Mouse (Mus musculus) gastrocnemius, postnatal 25 days (tissue): Measurements from ENCODE around the gene Cytip. TPM values are rescaled to one million over a fixed set of nuclear protein-coding genes. Genes with fewer than 3 reads are reported as not detected.

Source experiments
- DNase-seq: peaks from one replicate; pipeline ENCODE4 v3.0.0; 2022
- long read RNA-seq, 2 experiments: library from polyadenylated mRNA; stranded (forward); transcript quantifications; one replicate each; pipeline ENCODE4 v2.0.0; 2021
- total RNA-seq, 2 experiments: library from RNA; stranded (reverse); gene quantifications; 1 replicate in 1 of 2; 2 replicates in 1 of 2; pipeline ENCODE4 v1.2.3; 2021

Cytip gene
- under 1 TPM; 0.31 to 0.35 TPM for total RNA-seq
- long read RNA-seq, experiment 1 = 0 reads
- long read RNA-seq, experiment 2 = 0 reads

DNA sequence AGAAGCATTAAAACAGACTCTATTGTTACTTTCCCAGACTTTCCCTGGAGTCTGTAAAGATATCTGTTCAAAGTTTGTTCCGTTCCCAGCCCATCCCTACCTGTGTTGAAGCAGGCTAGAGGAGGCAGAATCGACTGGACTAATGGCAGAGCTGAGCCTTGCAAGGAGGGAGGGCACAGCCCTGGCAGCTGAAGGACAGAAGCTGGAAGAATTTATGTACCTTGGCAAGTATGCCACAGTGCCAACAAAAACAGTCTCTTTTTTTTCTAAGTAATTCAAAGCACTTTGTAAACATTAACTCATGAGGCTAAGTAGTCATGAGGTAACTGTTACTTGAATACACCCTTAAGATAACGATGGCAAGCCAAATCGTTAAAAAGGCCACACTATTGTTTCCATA is at the start of gene Cytip:
Gene Cytip (minus strand): TSS at position 187 of the 400 bp plus-strand sequence.
- no peak for DNase-seq

GRCm38 (mm10) chr2:58240639-58241038 is 45.3 kb upstream of the Cytip start:
- no peak for DNase-seq

- DNase-seq = no peak
Observed at GRCm38 (mm10) chr2:58237487-58237886, 42.2 kb upstream of the Cytip start.

- no peak for DNase-seq
Observed at GRCm38 (mm10) chr2:58199442-58199841, 4.1 kb upstream of the Cytip start.

- DNase-seq = no peak
Observed at GRCm38 (mm10) chr2:58196880-58197279, 1.5 kb upstream of the Cytip start.

DNA sequence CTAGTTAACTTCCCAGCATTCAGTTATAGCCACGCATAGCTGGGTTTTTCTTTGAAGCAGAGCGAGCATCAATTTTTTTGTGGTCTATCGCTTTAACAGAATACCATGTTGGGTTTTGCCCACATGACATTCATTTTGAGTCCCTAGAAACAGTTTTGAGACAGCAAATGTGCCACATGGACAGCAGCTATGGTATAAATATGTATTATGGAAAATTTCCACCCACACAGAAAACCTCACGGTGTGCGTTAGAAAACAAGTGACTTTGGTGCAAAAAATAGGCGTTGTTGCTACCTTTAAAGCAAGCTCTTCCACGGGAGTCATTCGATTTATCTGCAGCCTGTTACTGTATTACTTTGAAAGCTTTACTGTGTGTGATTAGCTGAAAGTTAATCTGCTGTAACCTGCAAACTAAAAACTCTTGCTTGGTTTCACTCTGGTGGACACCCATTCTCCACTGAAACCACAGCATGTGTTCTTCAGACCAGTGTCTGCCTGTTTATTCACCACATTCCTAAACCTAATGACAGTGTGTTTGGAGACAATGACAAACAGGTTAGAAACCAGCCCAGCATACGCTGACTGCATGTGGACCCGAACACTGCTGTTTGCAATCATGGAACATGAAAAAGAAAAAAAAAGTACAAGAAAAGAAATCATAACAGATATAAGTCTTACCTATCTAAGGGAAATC is 763 bp downstream of the Cytip start:
- no peak for DNase-seq

DNA sequence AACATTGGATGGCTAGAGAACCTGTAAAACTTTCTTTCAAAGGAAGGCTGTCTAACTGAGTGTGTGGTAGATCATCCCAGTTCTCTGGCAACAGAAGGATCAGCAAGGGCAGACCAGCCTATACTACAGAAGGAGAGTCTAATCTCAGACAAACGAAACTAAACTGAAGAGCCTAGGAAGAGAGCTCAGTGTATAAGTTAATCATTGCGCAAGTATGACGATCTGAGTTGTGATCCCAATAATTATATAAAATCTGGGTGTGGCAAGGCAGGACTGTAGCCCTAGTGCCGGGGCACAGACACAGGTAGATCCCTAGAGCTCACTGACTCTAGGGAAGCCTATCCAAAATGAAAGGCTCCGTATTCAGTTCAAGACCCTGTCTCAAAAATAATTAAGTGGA is 3.2 kb downstream of the Cytip start:
- DNase-seq = no peak

GRCm38 (mm10) chr2:58189501-58189900 is 5.8 kb downstream of the Cytip start:
- DNase-seq = no peak

DNA sequence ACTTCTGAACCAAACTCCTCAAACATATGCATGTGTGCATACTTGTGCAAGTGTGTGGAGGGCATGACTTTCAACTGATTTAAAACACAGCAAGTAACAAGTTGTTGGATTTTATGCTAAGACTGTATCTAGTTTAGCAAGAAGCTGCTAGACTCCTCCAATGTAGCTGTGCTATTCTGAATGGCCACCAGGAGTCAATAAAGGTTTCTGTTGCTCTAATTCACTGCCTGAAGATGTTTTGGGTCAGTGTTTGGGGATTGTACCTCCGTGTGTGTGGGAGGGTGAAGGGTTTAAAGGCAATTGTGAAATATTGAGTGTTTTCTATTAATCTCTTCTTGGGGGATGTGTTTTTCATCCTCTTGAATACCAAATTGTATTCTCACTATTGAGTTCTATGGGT is 6.4 kb downstream of the Cytip start:
- DNase-seq = no peak

GRCm38 (mm10) chr2:58187310-58188051 is 7.9 kb downstream of the Cytip start:
- DNase-seq = no peak

DNA sequence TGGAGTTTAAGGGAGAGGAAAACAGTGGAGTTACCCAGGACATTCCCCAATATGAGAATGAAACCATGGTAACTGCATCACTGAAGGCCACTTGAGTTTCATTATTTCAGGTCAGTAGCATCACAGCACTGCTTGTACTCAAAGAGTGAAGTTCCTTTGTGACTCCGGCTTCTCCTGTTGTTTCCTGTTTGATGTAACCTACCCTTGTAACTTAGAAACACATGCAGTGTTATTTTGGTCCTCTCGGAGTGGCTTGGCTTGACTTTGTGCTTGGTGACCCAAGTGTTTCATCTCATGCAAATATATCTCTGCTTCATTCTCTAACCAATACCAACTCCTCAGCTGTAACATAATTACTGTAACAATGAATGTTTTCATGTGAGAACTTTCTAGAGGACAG is 11.1 kb downstream of the Cytip start:
- DNase-seq = no peak

GRCm38 (mm10) chr2:58183658-58184057 is 11.7 kb downstream of the Cytip start:
- DNase-seq = no peak

DNA sequence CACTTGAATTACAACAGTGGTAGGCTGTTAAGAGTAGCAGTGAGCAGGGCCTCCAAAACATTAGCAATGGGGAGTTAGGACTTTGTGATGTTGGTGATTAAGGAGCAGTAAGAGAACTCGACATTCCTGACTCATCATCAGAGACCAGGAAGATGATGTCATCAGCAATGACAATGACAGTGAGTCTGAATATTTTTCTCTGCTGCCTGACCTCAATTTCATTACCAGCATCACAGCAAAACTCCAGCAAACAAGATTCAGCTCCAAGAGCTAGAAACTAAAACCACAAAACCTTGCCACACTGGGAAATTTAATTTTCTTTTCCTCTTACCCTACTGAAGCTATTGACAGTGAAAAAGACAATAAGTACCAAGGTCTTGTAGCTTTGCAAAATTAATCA is 14.6 kb downstream of the Cytip start:
- no peak for DNase-seq

- DNase-seq = no peak
Observed at GRCm38 (mm10) chr2:58179056-58179455, 16.3 kb downstream of the Cytip start.

- no peak for DNase-seq
Observed at GRCm38 (mm10) chr2:58175392-58176291, 19.7 kb downstream of the Cytip start.

- DNase-seq = no peak
Observed at GRCm38 (mm10) chr2:58174476-58175286, 20.7 kb downstream of the Cytip start.

DNA sequence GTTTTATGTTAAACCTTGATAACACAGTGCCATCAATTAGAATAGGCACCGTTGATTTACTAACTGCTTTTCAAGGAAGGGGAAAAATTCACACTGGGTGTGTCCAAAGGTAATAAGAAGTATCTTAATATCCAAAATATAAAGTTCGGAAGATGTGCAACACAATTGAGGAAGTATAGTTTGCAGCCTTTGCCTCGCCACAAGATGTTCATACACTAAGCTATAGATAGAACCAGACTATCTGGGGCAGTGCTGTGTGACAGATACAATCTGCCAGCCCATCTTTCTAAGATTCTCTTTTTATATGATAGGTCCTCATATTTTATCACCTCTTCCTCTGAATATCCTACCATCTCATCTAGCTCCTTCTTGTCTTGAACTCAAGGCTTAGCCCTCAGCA is 22.4 kb downstream of the Cytip start:
- no peak for DNase-seq

DNA sequence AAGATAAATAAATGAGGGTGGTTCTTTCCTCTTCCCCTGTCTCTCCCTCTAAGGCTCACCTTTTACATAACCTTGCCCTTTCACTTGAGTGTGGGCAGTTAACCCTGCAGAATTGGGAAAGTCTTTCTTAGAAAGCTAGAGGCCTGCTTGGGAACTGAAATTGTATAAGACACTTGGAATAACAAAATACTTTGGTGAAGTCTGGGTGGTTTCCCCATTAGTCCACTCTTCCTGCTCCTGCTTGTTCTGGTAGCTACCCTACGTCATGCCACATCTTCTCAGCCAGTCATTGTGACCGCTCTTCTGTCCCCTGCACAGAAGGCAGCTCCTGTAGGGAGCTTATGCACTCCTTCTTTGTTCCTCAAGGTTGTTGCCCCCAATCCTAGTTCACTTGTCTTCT is 26.2 kb downstream of the Cytip start:
- DNase-seq = no peak

DNA sequence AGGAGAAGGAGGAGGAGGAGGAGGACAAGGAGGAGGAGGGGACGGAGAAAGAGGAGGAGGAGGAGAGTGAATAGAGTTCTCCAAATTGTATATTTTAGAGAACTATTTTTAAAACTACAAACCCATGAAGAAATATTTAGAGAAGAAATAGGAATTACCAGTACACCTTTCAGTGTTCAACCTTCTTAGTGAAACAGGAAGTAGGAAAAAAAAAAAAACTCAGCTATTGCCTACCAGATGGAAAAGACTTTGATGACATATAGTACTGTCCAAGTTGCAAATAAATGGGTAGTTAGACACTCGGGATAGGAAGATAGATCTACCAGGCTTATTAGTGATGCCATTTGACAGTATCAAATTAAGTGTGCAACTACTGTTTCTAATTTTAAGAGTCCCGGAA is 27.7 kb downstream of the Cytip start:
- no peak for DNase-seq

GRCm38 (mm10) chr2:58166764-58167163 is 28.6 kb downstream of the Cytip start:
- no peak for DNase-seq

DNA sequence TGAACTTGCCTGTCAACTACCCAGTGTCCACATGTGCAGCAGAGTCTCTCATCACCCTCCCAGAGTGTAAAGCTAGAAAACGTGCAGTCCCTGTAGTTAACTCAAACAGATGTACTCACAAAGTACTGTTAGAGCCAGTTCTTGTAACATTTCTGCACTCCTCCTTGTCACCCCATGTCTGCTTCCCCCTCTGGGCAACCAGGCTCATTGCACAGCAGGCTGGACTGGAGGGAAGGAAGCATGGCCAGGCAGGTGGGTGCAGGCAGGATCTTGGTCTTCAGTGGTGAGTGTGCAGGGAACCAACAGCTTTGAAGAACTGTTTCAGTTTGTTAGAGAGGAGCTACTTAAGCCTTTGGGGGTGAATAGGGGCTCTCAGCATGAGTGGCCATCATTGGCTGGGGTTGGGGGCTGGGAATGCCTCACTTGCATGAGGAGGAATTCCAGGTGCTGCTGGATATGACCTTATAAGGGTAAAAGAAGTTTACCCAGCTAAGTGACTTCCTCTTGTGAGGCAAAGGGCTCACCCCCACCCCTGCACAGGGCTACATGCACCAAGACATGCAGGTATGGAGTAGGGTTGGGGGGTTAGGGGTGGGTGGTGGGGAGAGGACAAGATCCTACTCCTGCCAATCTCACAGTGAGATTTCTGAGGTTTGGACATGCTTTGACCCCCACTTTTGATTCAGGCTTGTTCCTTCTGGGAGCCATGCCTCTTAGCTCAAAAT is 31.7 kb downstream of the Cytip start:
- DNase-seq = no peak
